Mouse (Mus musculus) megakaryocyte-erythroid progenitor cell, adult 5-6 weeks (primary cell): ENCODE data around the gene 4930563M21Rik. TPM values are rescaled to one million over a fixed set of nuclear protein-coding genes. Genes with fewer than 3 reads are reported as not detected.
A peak's percentile ranks its signal among the peaks of the same experiment; 100 is the strongest.

Experiments used
- ATAC-seq: replicated peaks from 2 replicates; pipeline ENCODE4 v1.8.0; 2016; ENCODE audit warnings: mild to moderate bottlenecking, inconsistent platforms; ENCODE audit not compliant: severe bottlenecking, poor library complexity, low FRiP score, low TSS enrichment
- total RNA-seq, 2 experiments: library from RNA; stranded (forward) in 1 of 2; stranded (reverse) in 1 of 2; fragments of 200-1000, 215-1000 nt in 1 of 2; fragments of >200 nt in 1 of 2; fragmentation: Nextera tagmentation in 1 of 2; gene quantifications; 2 replicates each; pipeline ENCODE4 v1.2.3; 2014 to 2017

Gene 4930563M21Rik
- total RNA-seq (2014; fragmentation: Nextera tagmentation) (not detected in 2 replicates), total RNA-seq (2017) (not detected in 2 replicates)

DNA sequence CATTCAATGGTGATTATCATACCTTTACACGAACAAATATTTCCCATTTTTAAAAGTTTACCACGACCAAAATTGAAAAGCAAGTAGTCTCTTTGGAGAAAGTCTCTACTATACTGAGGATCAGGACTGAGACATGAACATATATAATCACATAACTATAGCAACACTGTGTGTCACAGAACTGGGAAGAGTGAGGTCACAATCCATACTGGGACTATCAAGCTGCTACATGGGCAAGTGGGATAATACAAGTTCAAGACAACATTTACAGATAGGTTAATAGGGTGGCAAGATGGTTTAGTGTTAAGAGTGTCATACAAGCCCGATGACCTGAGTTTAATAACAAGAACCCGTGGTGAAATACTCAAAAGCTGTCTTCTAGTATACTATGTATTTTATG, at the start of gene 4930563M21Rik:
TSS of gene 4930563M21Rik (minus strand) at position 101 of the 400 bp plus-strand sequence.
- ATAC-seq, result no peak

DNA sequence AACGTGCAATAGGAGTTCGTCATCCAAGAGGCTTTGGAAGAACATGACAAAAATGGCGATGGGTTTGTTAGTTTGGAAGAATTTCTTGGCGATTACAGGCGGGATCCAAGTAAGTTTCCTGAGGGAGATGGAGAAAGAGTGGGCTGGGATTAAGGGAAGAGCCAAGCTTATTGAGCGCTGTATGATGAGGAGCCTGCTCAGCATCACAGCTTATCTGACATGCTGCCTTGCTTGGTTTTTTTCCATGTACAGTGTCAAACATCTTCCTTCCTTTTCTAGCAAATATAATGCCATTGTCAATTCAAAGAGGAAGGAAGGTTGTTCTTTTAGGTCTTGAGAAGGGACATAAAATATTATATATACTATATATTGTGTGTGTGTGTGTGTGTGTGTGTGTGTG, 45.8 kb upstream of the 4930563M21Rik start:
- no peak for ATAC-seq

DNA sequence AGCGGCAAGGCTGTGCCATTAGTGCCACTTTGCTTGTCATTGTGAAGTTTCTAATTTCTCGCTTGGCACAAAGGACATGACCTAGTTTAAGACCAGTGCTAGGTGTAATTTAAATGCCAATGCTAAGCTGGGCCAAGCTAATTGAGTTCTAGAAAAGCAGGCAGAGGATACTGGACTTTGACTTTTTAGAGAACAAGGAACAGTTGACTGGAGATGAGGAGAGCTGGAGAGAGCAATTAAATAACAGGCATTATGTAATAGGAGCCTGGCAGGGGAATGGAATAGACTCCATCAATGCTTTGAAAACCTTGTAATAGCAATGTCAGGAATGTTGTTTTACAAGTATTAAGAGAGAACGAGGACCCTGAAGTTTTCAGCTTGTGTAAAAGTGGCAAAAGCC, 43.4 kb upstream of the 4930563M21Rik start:
- ATAC-seq, result no peak

DNA sequence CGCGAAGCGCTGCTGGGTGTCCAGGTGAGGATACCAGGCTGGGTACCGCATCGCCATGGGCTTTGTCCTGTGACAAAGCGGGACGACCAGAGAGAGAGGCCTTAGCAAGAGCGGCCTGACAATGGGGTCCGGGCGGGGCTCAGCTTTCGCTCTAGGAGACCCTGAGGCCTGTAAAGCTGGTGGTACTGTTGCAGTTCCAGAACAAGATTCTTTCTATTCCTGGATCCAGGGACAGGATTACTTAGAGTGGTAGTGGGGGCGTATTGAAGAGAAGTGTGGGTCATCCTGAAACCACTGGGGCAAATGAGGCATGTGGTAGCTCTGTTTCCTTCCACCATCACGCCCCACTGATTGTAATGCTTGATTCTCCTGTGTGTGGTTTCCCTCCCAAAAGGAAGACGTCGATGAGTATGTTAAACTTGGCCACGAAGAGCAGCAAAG, 31.9 kb upstream of the 4930563M21Rik start:
- ATAC-seq, result peak; percentile 58

DNA sequence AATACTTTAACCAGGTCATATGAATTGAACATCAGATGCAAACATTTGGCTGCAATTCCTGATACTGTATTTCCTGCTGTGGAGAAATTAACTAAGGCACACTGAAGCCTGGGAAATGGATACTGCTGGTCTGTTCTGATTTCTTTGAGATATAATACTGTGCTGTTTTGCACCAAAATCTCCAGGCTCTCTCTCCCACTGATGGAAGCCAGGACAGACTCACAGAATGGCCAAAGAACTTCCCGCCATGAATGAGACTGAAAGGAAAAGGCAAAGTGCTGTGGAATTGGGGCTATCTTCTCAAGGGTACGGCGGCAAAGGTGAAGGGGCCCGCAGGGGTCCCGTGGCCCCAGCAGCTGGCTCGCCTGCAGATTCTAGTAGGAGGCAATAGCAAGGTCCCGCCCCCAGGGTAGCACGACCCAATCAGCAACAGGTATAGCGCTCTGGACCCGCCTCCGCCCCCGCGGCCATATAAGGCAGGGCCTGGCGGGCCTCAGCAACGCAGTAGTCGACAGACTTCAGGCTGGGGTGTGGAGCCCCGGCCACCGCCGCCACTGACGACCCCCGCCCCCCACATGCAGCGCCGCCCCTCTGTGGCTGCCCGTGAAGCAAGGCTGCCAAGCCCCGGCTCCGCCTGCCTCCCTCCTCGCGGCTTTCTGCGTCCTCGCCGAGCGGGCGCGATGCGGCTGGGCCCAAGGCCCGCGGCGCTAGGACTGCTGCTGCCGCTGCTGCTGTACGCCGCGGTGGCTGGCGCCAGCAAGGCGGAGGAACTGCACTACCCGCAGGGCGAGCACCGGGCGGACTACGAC, 31.2 kb upstream of the 4930563M21Rik start, which contains the start of gene Rcn2:
TSS of gene Rcn2 (plus strand) at position 474 of the 809 bp plus-strand sequence.
- peak; percentile 100 for ATAC-seq

DNA sequence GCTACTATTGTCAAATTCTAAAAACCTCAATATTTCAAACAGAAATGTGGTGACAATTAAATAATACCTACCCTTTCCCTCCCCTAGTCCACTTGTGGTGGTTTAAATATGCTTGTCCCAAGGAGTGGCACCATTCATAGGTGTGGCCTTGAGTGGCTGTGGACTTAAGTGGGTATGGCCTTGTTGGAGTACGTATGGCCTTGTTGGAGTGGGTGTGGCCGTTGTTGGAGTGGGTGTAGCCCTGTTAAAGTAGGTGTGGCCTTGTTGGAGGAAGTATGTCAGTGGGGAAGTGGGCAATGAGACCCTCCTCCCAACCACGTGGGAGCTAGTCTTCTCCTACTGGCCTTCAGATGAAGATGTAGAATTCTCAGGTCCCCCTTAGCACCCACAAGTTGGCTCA, 21.9 kb upstream of the 4930563M21Rik start:
- no peak for ATAC-seq

DNA sequence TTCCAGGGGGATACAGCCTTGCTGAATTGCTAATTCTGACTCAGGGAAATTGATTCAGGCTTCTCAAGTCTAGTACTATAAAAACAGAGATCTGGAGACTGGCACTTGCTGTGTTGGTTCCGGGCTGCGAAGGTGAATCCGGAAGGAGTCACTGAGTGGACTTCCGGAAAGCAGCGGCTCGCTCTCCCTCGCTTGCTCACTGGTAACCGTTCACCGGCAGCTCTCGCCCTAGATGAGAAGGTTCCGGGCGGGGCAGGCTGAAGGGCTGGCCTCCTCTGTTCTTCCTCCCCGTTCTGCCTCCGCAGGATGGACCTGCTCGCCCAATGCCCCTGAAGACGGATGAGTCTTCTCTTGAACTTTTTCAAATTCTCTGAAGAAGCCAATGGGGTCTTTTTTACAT, 16.9 kb upstream of the 4930563M21Rik start:
- no peak for ATAC-seq

DNA sequence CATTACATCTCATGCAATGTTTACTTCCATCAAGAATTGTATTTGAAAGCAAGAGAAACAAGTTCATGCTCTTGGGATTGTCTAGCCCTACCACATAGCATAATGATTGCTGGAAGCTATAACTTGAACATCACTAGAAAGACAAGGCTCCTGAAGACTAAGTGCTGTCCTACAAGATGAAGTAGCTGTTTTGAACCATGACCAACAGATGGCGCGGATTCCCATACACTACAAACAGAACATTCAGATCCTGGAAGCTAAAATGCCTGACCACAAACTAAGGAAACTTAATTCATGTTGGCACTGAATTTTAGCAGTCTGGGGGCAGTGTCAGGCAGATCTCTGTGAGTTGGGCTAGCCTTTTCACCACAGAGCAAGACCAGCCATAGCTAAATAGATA, 14.4 kb upstream of the 4930563M21Rik start:
- no peak for ATAC-seq

DNA sequence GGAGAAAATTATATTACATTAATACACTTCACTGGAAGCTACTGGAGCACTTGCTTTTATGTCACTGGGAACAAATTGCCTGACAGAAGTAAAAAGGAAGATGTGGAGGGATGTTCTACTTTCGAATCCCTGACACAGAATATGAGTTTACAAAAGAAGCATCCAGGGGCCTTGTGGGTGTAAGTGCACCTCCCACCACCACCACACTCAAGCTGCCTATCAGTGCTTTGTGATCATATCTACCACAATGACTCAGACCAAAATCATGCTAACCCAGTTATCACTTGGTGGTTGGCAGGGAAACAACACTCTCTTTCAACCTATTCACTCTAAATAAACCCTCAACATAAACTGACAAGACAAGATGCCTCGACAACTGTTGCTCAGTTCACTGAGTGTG, 5.7 kb downstream of the 4930563M21Rik start:
- ATAC-seq, result peak; percentile 63; the same call in 1 of the 2 replicates

DNA sequence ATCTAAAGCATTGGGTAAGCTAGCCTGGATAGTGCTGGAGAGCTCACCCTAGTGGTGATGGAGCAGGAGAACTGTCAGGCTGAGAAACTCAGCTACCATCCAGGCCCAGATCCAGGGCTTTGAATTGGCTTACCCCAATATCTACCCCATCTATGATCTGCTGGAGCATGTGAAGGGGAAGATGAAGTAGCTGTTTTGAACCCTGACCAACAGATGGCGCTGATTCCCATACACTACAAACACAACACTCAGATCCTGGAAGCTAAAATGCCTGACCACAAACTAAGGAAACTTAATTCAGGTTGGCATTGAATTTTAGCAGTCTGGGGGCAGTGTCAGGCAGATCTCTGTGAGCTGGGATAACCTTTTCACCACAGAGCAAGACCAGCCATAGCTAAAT, 63.5 kb downstream of the 4930563M21Rik start:
- peak; percentile 78 for ATAC-seq

DNA sequence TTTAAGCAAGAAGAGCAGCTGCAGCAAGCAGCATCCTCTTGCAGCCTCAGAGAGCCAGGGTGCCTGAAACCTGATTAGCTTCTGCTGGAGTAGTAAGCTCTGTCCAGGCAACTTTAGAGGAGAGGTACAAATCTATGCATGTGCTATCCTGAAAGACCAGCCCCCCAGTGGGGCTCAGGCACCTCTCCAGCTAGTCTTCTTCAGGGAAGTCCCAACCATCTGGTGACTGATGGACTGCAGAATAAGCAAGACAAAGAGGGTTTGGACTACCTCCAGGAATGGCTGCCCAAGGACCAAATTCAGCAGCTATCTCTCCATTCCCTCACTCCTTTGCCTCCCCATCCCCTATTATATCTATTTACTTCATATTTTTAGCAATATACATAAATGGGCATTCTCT, 69.0 kb downstream of the 4930563M21Rik start:
- ATAC-seq, result no peak

DNA sequence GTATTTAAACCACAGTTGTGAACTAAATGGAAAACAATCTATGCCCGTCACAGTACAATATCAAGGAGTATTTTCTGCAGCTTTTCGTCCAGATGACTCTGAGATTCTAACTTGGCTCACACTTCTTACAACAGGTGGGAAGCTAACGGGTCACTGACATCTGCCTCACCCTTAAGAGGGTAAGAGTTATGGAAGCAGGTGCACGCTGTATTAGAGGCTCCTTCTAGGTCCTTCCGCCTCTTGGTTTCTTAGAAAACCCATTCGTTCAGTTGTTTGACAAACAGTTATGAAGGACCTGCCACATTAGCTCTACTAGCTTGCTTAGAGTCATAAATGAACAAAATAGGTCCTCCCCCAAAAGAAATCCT, 71.7 kb downstream of the 4930563M21Rik start:
- ATAC-seq, result peak; percentile 28; the same call in 1 of the 2 replicates

DNA sequence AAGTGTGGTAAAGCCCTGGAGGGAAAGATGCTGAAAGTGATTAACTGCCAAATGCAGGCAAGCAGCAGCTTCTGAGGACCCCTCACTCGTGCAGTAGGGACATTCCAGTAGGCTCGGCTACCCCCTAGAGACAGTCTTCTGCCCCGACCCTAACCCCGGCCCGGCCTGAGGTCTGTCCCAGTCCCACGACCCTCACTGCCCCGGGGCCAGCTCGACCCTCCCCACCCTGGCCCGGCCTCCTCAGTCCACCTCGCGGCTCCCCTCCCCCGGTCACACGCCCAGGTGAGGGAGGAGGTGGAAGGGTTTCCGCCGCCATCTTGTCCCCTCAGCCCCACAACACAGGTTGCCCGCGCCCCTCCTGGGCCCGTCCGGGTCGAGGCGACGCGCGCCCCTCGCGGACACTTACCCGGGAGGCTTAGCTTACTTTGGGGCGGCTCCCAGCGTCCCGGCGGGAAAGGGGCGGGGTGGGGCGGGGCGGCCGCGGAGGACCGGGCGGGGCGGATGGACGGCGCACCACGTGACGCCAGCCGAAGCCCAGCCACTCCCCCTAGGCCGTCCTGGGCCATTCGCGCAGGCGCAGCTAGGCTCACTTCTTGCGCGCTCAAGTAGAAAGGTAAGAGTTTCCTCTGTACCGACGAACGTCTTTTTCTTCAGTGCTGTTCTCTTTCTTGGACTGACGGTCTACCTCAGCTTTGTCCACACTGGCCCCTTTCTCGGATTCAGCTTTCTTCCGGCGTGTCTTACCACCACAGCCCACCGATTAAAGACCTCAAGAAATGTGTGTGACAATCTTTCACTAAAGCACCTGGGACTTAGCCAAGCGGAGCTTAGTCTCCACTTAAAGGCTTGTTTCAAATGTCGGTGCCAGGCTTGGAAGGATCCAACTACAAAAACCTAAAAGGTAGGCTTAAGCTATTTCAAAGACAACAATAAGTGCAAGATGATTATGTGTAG, 72.4 kb downstream of the 4930563M21Rik start, which contains the start of gene Scaper:
TSS of gene Scaper (minus strand) at position 456 of the 954 bp plus-strand sequence.
- ATAC-seq, result peak; percentile 89

DNA sequence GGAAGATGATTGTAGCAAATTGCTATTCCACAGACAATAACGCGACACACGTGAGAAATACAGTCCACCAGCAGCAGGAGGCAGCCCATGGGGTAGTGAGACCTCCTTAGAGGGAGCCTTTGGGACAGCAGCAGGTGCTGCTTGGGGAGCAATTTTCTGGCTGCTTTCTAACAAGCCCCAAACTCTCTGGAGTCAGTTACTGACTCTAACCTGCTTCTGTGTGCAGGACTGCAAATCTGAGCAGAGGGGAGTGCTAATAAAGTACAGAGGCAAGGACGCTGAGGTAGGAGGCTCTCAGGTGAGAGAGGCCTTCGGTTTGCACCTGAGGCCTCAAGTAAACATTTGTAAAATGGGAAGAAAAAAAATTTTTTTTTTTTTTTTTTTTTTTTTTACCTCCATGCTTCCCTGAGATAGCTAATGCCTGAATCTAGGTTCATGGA, 73.1 kb downstream of the 4930563M21Rik start:
- no peak for ATAC-seq

DNA sequence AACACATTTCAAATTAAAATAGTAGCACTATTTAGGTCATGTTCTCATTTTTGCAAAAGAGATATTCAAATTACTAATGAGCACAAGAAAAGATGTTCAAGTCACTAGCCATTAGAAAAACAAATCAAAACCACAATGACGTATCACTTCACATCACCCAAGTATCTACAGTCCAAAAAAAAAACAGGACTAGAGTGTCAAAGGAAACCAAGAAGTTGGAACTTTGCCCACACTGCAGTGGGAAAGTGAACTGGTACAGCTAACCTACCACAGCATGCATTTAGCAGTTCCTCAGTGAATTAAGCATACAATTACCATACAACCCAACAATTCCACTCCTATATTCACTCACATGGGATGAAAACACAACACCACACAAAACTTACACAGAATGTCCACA, 77.9 kb downstream of the 4930563M21Rik start:
- no peak for ATAC-seq

DNA sequence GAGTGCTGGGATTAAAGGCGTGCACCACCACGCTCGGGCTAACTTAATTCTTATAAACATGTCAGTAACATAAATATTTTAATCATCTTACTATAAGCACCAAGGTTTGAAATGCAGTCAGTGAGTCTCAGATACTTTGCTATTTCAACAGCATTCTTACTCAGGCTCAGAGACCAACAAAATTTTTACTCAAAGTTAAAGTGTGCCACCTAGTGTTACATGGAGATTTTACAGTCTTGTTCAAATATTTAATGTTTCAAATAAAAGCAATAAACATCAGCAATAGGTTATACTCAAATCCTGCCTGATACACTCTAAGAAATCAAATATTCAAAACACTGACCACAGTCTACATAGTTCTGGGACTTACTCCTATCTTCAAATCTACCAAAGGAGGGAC, 91.8 kb downstream of the 4930563M21Rik start:
- ATAC-seq, result 0 out of 2 replicates have a peak, but pooled peaks have one; percentile 47

DNA sequence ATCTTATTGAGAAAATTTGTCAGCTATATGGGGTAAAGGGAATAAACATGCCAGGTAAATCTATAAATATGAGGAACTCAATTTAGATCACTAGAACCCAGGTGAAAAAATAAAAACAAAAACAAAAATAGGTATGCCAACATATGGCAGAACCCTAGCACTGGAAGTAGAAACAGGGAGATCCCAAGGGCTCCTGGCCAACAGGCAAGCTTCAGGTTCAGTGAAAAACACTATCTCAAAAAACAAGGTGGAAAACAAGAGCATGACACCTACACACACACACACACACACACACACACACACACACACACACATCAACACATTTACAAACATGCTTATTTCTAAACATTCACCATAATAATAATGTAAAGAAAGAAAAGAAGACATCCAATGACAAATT, 93.6 kb downstream of the 4930563M21Rik start:
- ATAC-seq, result no peak
